Mouse (Mus musculus) kidney, embryonic 14.5 days (tissue): Measurements from ENCODE around the gene Gm21958. TPM values are rescaled to one million over a fixed set of nuclear protein-coding genes. Genes with fewer than 3 reads are reported as not detected.

Source experiments
- ATAC-seq: fragments of 200-750 bp; cut with Nextera tagmentation; 2 replicates; pipeline ENCODE4 v1.8.0; 2017; ENCODE audit warnings: moderate number of reproducible peaks, mild to moderate bottlenecking, moderate TSS enrichment, moderate library complexity; ENCODE audit not compliant: low FRiP score, low TSS enrichment
- H3K27ac ChIP-seq: fragments of 300-500 bp; sonication (generic); 2 replicates; pipeline ENCODE4 v1.5.1; 2014; ENCODE audit warnings: low read depth, mild to moderate bottlenecking, low read length, moderate library complexity, mixed read lengths
- H3K27me3 ChIP-seq: fragments of 300-500 bp; sonication (generic); 2 replicates; pipeline ENCODE4 v1.6.1; 2014; ENCODE audit warnings: mild to moderate bottlenecking, low read length; ENCODE audit not compliant: control insufficient read depth, insufficient read depth
- H3K36me3 ChIP-seq: fragments of 300-500 bp; sonication (generic); 2 replicates; pipeline ENCODE4 v1.6.1; 2014; ENCODE audit warnings: low read length, mixed read lengths; ENCODE audit not compliant: control insufficient read depth, insufficient read depth
- H3K4me1 ChIP-seq: fragments of 300-500 bp; sonication (generic); 2 replicates; pipeline ENCODE4 v1.6.1; 2014; ENCODE audit warnings: low read length, mixed read lengths; ENCODE audit not compliant: control insufficient read depth, insufficient read depth
- H3K4me2 ChIP-seq: fragments of 300-500 bp; sonication (generic); replicated peaks from 2 replicates; pipeline ENCODE4 v1.6.1; 2014; ENCODE audit warnings: low read depth, mild to moderate bottlenecking, low read length
- H3K4me3 ChIP-seq: fragments of 300-500 bp; sonication (generic); 2 replicates; pipeline ENCODE4 v1.5.1; 2014; ENCODE audit warnings: mild to moderate bottlenecking, low read length
- H3K9ac ChIP-seq: fragments of 300-500 bp; sonication (generic); 2 replicates; pipeline ENCODE4 v1.6.1; 2014; ENCODE audit warnings: low read depth, mild to moderate bottlenecking, low read length, moderate library complexity
- H3K9me3 ChIP-seq: fragments of 300-500 bp; sonication (generic); 2 replicates; pipeline ENCODE4 v1.6.1; 2016; ENCODE audit warnings: low read length; ENCODE audit not compliant: control insufficient read depth
- WGBS: fragments of 180-500 bp; shearing (Covaris S2); extraction: QIAGEN DNeasy Blood & Tissue Kit; methylation state at CpG from one replicate; pipeline ENCODE4 v1.1.7; 2014; 5-methylcytosine and 5-hydroxymethylcytosine counted together
- polyA plus RNA-seq: library from polyadenylated mRNA; unstranded; fragments of >200 nt; fragmentation: Nextera tagmentation; extraction: Ambion mirVana; gene quantifications from 2 replicates; pipeline ENCODE4 v1.2.1, GENCODE M21; 2014

Gm21958 gene
- 2.8 TPM in 1 of 2 replicates, not detected in the other for polyA plus RNA-seq

DNA sequence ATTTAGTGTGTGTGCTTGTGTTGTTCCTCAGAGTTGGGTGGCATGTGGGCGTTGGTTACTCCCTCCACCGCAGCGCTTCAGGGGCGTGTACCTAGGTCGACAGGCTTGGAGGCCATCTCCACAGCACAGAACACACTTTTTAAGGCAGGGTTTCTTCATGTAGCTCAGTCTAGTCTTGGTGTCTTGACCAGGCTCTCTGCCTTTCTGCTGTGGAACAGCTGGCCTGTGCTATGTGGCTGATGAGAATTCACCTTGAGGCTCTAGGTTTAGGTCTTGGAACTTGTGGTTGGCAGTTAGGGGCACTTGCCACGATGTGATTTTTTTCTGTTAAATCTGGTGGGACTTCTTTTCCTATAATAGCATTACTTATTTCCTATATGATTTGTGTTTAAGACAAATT is at the start of gene Gm21958:
Gene Gm21958 (minus strand): TSS at position 101 of the 400 bp plus-strand sequence.
- 91% methylated on average over 6 of the region's 6 CpGs for WGBS
- no peak within 1 kb of the TSS for H3K4me2 ChIP-seq
- no peak for ATAC-seq
- no peaks in the 10 kb centered on the region for H3K4me1 ChIP-seq
- no peak within 1 kb of the TSS for H3K27ac ChIP-seq
- H3K9ac ChIP-seq, result no peak within 1 kb of the TSS
- H3K9me3 ChIP-seq, result no peaks in the 10 kb centered on the region
- no peaks in the 10 kb centered on the region for H3K27me3 ChIP-seq
- H3K36me3 ChIP-seq, result peaks cover 81% of the 10 kb centered on the region
- no peak within 1 kb of the TSS for H3K4me3 ChIP-seq

DNA sequence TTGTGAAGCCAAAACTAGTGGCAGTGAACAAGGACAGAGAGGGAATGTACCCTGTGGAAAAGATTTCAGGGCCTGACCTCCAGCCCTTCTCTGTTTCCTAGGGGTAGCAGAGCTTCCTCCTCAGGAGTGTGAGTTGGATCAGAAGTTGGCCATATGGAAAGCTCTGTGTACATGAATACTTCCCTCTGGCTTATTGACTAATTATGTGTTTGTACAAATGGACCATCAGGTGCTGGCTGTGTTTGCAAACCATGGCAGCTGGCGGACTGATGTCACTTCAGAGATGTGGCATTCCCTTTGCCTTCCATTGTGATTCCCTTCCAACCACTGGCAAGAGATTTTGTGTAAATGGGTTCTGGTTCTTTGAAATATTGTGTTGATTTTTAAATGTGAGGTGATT is 47.1 kb upstream of the Gm21958 start:
- Histone ChIP-seq H3K9ac (no peak overlapping the region), H3K27me3 (no peaks in the 10 kb centered on the region), H3K4me1 (no peaks in the 10 kb centered on the region), H3K27ac (no peak overlapping the region), H3K4me3 (no peak overlapping the region), H3K9me3 (no peaks in the 10 kb centered on the region), H3K36me3 (no peaks in the 10 kb centered on the region), H3K4me2 (no peak overlapping the region)
- ATAC-seq, result no peak
- 97% methylated on average over 1 of the region's 1 CpGs for WGBS

DNA sequence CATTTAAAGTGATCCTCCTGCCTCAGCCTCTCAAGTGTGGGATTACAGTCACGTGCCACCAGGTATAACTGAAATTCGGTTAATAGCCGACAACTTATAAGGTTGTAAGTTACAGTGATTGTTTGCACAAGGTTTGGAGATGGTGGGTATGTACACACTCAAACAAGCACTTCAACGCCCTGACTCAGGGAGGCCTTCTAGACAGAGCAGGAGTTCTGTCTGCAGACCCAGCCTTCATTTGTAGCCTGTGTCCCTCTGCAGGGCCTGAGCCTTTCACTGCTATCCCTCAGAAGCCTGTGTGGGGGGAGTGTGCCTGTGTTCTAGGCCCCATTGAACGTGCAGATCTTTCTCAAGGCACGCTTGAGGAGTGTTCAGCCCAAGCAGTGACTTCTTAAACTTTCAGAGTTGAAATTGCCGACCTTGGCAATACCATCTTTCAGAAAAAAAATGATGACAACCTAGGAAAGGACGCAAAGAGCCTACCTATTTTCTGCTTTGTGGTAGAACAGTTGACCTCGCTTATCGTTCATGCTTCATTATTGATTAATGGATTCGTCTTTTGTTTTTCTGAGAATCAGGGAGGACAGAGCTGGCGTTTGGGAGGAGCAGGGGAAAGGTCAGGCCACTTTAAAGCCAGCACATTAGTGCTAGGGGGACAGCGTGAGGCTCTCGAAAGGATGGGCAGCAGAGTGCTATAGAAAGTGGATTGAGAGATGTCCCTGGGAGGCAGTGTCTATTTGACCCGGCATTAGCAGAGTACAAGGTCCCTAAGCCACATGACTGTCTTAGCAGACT is 46.4 kb upstream of the Gm21958 start:
- Histone ChIP-seq H3K4me3 (no peak overlapping the region), H3K27me3 (no peaks in the 10 kb centered on the region), H3K9ac (no peak overlapping the region), H3K27ac (no peak overlapping the region), H3K4me2 (no peak overlapping the region), H3K36me3 (no peaks in the 10 kb centered on the region), H3K4me1 (no peaks in the 10 kb centered on the region), H3K9me3 (no peaks in the 10 kb centered on the region)
- ATAC-seq, result no peak
- 53% methylated on average over 15 of the region's 15 CpGs for WGBS

DNA sequence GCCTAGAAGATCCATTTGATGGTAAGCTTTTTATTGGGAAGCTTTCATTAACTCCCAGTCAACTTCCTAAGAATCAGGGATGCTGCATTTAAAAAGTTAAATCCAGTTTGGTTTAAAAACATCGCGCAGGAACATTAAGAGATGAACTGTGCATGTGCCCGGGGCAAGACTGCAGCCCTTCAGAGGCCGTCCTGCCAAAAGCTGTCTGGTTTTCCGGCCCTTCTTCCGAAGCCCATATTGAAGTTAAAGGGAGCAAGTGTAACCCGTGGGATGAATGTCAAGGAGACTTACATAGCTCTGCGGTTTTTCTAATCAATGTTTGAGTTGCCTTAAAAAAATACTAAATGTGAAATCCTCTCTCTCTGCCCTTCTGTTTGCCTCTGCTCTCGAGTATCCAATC is 45.1 kb upstream of the Gm21958 start:
- H3K27ac ChIP-seq, result no peak overlapping the region
- ATAC-seq, result no peak
- H3K27me3 ChIP-seq, result no peaks in the 10 kb centered on the region
- no peak overlapping the region for H3K4me3 ChIP-seq
- H3K4me1 ChIP-seq, result peaks cover 9% of the 10 kb centered on the region; the same call in 1 of the 2 replicates
- H3K36me3 ChIP-seq, result no peaks in the 10 kb centered on the region
- no peaks in the 10 kb centered on the region for H3K9me3 ChIP-seq
- 74% methylated on average over 9 of the region's 9 CpGs for WGBS
- no peak overlapping the region for H3K9ac ChIP-seq
- no peak overlapping the region for H3K4me2 ChIP-seq

DNA sequence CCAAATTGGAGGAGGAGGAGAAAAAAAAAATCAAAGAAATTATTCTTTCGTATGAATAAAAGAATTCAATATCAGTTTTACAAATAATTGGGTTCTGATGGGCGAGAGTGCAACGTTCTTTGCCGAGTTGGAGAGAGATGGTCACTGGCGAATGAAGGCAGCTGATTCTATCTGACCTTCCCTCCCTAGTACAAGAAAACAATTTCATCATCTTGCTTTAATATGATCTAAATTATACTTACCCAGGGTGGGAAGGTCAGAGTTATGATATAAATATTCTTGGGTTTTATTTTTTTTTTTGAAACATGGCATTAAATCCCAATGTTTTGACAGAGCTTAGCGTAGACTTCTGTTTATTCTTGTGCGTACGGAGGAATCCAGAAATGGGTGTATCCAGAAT is 43.3 kb upstream of the Gm21958 start:
- no peak for ATAC-seq
- no peak overlapping the region for H3K27ac ChIP-seq
- no peak overlapping the region for H3K9ac ChIP-seq
- H3K4me3 ChIP-seq, result no peak overlapping the region
- H3K36me3 ChIP-seq, result no peaks in the 10 kb centered on the region
- WGBS, result 68% methylated on average over 8 of the region's 8 CpGs
- H3K4me1 ChIP-seq, result peaks cover 9% of the 10 kb centered on the region; the same call in 1 of the 2 replicates
- no peaks in the 10 kb centered on the region for H3K27me3 ChIP-seq
- no peak overlapping the region; the same call in 1 of the 2 replicates for H3K4me2 ChIP-seq
- no peaks in the 10 kb centered on the region for H3K9me3 ChIP-seq

DNA sequence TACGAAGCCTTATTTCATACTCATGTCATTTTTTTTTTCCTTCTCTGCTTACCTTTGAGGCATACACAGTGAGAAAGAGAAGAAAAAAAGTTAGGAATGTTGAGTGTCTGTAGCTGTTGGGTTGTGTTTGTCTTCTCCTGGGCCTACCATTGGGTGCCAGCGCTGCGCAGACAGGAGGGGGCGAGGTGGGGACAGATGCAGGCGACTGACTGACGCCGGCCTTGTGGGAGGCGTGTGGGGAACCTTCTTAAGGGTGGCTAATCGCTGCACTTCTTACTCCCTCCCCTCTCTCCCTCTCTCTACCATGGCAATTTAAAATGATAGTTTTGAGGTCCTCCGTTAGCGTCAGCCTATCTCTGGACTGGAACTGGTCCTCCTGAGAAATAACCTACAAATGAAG is 41.9 kb upstream of the Gm21958 start:
- peak overlapping the region; percentile 76; the same call in 1 of the 2 replicates for H3K9ac ChIP-seq
- H3K27me3 ChIP-seq, result no peaks in the 10 kb centered on the region
- peak overlapping the region; percentile 76 for H3K27ac ChIP-seq
- peak overlapping the region; percentile 71 for H3K4me3 ChIP-seq
- WGBS, result 0% methylated on average over 11 of the region's 11 CpGs
- H3K36me3 ChIP-seq, result 0 out of 2 replicates have a peak, but pooled peaks cover 2% of the 10 kb centered on the region
- no peaks in the 10 kb centered on the region for H3K9me3 ChIP-seq
- peak; percentile 48; the same call in 1 of the 2 replicates for ATAC-seq
- peaks cover 9% of the 10 kb centered on the region; the same call in 1 of the 2 replicates for H3K4me1 ChIP-seq
- peak overlapping the region; percentile 99 for H3K4me2 ChIP-seq

DNA sequence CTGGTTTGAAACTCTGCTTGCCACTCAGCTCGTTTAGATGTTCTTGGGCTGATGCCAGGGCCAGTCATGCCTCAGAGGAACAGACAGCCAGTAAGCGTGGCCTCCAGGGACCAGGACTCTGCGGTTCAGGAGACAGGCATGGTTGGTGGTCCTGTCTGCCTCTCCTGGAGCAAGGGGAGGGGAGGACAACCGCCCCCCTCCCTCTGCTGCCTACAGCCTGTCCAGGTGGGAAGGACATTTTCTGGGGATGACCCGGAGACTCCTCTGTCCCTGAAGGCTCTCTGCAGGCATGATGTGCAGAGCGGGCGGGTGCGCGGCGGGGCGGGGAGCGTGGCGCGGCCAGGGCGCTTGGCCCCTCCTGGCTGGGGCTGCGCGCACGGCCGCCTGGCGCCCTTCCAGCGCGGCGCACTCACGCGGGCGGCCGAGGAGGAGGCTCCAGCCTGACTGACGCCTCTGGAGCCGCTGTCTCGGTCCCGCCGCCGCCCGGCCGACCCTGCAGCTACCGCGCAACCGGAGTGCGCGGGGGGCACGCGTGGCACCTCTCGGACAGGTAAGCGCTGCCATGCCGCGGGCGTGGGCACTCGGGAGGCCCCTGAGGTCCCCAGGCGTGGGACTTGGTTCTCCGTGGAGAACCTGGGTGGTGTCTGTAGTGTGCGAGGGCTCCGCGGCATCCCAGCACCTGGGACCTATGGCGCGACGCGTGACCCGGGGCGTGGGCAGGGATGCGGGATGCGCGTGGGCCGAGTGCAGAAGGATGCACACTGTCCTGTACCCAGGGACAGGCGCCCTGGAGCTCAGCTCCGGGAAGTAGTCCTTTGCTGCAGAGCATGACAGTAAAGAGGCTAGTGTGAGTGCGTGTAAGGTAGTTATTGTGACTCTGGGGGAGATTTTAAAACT is 41.2 kb upstream of the Gm21958 start, which contains the start of gene Smad9:
Gene Smad9 (plus strand): TSS at position 438 of the 897 bp plus-strand sequence.
- Histone ChIP-seq H3K36me3 (peaks cover 5% of the 10 kb centered on the region), H3K4me1 (peaks cover 9% of the 10 kb centered on the region; the same call in 1 of the 2 replicates), H3K4me3 (peak within 1 kb of the TSS; percentile 71), H3K9ac (peak within 1 kb of the TSS; percentile 76), H3K4me2 (peak within 1 kb of the TSS; percentile 99), H3K27ac (peak within 1 kb of the TSS; percentile 76), H3K27me3 (no peaks in the 10 kb centered on the region), H3K9me3 (no peaks in the 10 kb centered on the region)
- peak; percentile 89 for ATAC-seq
- WGBS, result under 1% methylated on average over 65 of the region's 66 CpGs

DNA sequence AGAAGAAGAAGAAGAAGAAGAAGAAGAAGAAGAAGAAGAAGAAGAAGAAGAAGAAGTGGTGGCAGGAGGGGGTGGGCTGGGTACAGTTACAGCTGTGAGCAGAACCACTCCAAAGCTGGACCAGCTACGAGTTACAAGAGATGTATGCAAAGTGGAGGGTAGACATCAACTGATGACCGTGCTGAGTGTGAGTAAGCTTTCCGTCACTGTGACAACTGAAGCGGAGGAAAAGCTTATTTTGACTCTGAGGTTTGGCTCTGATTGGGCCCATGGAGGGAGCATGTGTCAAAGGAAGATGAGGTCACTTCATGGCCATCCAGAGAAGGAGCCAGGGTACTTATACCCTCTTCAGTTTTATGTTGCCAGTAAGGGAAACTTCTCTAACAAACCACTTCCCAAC is 39.3 kb upstream of the Gm21958 start:
- H3K4me1 ChIP-seq, result peaks cover 9% of the 10 kb centered on the region; the same call in 1 of the 2 replicates
- no peak for ATAC-seq
- 64% methylated on average over 4 of the region's 4 CpGs for WGBS

More for the DNA sequence above, 39.3 kb upstream of the Gm21958 start:
- Histone ChIP-seq H3K9ac (no peak overlapping the region), H3K4me3 (no peak overlapping the region), H3K27me3 (no peaks in the 10 kb centered on the region), H3K4me2 (no peak overlapping the region), H3K27ac (no peak overlapping the region), H3K36me3 (peaks cover 25% of the 10 kb centered on the region), H3K9me3 (no peaks in the 10 kb centered on the region)
